Mouse (Mus musculus) CD8-positive naive resting alpha-beta T cell, adult 2 months (primary cell): ENCODE results near the gene Add1.
"Not testable (repeated sequence)": the region's sequence is repeated elsewhere in the genome, so short reads cannot be mapped to it uniquely, and the experiment has no call there.

Source experiments
- DNase-seq, 2 experiments: peaks; one replicate each; pipeline ENCODE4 v3.0.0; 2022; ENCODE audit warnings: low read depth in 2 of 2, low spot score in 2 of 2

Gene Add1

DNA sequence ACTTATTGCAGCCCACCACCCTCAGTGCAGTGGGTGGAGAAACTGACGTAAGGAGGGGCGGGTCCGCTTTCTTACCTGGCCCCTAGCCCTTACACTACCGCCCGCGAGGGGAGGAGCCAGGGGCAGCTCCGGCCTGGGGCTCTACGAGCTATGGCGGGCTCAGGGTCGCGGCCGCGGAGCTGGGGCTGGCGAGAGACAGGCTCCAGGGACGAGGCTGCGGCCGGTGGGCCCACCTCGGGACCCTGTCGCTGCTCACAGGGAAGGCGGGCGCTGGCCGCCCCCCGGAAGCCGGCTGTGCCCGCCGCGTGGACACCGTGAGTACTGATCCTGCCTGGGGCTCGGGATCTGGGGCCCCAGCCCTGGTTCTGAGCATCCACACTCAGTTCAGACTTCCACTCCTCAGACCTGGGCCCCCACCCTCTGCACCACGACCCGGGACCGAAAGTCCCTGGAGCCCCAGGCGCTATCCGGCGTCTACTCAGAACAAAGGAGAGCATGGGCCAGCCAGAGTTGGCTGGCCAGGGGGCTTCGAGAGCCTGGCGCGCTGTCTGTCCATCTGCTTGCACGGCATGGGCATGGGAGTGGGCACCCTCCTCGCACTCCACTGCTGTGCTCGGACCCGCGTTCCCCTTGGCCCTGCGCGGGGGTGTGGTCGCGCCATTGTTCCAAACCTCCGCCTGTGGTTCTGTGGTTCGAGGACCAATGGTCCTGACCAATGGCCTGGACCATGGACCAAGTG lies 23.8 kb upstream of the Add1 start:
- peak; percentile 26 to 29 for DNase-seq

- no peak for DNase-seq
Observed at GRCm38 (mm10) chr5:34550251-34550650, 23.2 kb upstream of the Add1 start.

GRCm38 (mm10) chr5:34551821-34552220 lies 21.6 kb upstream of the Add1 start:
- DNase-seq: no peak

GRCm38 (mm10) chr5:34563854-34564253 lies 9.6 kb upstream of the Add1 start:
- no peak for DNase-seq

DNA sequence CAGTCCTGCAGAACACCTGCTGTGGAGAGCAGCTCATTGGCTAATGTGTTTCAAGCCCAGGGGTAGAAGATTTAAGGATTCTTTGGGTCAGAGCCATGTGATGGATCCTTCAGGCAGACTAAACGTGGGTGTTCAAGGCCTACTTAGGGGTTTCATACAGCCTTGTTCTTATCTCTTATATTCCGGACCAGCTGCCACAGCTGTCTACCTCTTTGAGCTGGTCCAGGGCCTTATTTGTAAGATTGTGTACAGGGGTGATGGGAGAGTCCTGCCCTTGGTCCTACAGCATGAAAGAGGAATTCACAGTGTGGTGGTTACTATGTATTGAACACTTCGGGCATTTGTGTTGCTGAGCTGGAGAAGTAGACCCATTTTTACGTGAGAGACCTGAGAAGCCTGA lies 9.2 kb upstream of the Add1 start:
- DNase-seq: no peak

DNA sequence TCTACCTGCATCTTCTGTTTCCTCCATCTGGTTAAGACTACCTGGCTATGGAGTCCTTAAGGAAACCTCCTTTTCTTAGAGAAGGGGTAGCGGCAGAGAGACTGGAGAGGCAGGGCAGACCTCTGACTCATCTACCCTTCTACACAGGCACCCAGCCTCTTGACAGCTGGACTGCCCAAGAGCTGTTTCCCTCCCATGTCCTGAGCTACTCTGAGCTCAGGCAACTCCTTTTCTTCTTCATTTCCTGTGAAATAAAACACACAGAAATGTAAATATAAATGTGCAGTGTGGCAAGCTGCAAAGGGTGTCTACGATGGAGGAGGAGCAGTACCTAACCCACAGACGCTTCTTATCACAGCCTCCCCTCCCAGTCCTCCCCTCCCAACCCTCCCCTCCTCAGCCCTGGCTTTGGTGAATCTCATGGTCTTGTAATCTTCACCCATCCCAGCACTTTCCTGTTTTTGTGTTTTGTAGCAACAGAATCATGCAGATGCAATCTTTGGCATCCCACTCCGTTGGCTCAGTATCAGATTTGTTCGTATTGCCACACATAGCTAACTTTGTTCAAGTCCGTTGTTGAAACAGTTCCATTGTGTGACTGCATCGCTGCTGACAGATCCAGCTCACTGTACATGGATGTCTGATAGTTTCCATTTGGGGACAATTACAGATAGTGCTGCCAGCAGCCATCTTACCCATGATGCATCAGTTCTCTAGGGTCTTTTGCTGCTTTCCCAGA lies 7.8 kb upstream of the Add1 start:
- no peak for DNase-seq

- no peak for DNase-seq
Observed at GRCm38 (mm10) chr5:34571551-34571950, 1.9 kb upstream of the Add1 start.

- not testable (repeated sequence) for DNase-seq
Observed at GRCm38 (mm10) chr5:34572568-34572967, 896 bp upstream of the Add1 start.

- peak in 1 of 2 experiments; percentile 9 for DNase-seq
Observed at GRCm38 (mm10) chr5:34574721-34575120, 1.3 kb downstream of the Add1 start.

DNA sequence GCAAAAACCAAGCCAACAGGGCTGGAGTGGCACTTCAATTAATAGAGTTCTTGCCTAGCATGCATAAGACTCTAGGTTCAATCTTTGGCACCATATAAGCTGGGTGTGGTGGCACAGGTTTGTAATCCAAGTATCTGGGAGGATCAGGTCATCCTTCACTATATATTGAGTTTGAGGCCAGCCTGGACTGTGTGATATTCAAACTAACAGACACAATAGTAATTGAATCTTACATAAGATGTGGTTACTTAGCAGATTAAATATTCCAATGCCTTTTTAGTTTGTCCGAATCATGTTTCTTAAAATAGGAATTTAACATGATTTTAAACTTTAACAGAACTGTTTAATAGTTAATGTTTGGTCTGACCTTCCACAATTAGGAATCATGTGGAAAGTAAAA lies 2.8 kb downstream of the Add1 start:
- DNase-seq: no peak

DNA sequence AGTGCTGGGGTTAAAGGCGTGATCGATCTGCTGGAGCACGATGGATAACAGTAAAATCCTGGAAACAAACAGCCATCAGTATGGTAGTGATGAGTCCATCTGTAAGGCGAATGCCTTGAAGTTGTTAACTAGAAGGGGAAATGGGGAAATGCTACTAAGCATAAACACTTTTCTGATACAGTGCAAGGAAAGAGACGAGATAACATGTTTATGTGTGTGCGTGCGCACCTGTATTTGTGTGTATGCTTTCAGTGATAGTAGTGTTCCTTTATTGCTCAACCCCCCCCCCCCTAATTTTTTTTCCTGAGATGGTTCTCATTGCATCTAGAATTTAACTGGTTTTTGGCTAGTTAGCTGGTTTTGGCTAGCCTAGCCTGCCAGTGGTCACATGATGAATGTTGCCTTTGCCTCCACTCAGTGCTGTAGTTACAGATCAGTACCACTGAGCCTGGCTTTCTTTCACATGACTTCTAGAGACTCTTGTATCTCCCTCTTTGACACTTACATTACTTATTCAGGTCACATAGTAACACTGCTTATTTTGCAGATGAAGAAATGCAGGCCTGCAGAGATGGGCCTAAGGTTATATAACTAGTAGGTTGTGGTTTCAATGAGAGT lies 4.7 kb downstream of the Add1 start:
- DNase-seq: no peak

- no peak for DNase-seq
Observed at GRCm38 (mm10) chr5:34579377-34579776, 5.9 kb downstream of the Add1 start.

GRCm38 (mm10) chr5:34581671-34582313 lies 8.3 kb downstream of the Add1 start:
- not testable (repeated sequence) for DNase-seq

- DNase-seq: no peak
Observed at GRCm38 (mm10) chr5:34582314-34582675, 8.8 kb downstream of the Add1 start.

DNA sequence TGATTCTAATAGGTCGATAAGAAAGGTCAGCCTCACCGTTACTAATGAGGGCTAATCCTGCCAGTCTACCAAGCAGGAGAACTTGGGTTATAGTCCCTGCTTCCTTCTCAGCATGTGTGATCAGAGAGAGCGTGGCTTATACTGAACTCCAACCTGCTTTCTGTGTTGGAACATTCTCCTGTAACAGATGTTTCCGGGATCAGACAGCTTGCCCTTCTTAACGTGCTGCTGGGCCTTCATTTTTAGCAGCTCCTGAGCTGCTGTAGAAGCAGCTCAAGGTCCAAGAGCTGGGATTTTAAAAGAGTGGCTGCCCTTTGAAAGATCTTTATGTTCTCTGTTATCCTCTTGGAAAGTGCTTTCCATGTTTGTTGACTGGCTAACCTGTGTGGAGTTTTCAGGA lies 11.8 kb downstream of the Add1 start:
- no peak for DNase-seq

DNA sequence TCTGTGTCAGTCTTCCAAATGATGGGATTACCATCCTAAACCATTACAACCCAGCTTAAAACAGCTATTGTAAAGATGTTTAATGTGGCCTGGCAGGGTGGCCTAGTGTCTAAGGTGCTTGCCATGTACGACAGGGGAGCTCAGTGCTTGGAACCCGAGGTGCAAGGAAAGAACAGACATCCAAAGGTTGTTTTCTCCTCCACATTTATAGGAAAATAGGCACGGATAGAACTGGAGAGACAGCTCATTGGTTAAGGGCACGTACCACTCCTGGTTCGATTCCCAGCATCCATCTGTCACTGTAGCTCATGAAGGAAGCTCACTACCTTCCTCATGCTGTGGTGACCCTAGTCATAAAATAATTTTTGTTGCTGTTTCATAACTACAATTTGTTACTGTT lies 14.4 kb downstream of the Add1 start:
- no peak for DNase-seq

DNA sequence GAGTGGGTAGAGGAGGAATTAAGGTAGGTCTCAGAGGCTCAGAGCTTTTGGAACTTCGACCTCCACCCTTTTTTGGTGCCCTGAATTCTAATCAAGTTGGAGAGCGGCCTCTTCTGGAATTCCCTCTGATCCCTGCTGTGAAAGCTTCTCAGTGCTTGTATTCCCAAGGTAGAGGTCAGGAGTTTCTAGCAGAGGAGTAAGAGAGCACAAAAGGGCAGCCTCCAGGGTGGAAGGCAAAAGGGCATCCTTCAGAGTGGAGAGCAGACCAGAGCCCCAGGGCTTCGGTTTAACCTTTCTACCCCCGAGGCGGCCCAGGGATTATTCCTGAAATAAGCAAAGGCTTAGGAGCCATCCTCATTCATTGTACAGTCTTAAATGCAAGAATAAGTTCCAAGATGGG lies 16.6 kb downstream of the Add1 start:
- DNase-seq: no peak

DNA sequence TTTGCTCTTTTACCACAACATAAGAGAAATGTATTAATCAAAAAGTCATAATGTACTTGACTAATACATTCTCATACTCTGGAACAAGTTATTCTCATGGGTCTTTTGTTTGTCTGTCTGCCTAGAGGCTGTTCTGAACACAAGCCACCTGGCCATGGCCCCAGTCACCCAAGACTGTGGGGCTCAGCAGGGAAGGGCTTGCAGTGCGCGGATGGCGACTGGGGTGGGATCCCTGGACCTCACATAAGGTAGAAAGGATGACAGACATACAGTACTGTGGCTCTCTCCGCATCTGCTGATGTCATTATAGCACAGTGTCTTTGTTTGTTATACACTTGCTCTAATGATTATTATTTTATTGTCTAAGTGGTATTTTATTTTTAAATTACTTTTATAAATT lies 17.2 kb downstream of the Add1 start:
- DNase-seq: no peak

DNA sequence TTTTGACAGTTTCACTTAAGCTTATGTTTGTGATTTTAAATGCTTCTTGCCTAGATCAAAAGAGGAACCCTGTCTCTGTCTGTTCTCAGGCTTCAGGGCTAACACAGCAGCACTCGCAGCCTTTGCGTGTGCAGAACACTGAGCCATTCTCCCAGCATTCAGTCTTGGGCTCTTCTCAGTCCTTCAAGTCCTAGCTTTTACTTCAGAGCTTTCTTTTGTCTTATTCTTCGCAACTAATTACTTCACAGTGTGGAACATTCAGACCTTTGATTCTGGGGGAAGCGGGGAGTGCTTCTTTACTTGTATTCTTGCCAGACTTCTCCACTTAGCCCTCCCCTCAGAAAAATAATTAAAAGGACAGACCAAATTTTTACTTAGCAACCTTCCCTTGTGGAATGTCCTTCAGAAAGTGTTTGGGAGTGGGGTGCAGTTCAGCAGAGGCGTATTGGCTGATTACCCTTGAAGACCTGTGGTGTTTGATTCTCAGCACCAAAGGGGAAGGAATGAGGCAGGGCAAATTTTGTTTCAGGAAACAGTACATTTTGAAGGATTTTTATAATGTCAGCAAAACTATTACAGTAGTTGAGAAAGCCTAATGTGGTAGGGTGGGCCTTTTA lies 18.0 kb downstream of the Add1 start:
- no peak for DNase-seq

DNA sequence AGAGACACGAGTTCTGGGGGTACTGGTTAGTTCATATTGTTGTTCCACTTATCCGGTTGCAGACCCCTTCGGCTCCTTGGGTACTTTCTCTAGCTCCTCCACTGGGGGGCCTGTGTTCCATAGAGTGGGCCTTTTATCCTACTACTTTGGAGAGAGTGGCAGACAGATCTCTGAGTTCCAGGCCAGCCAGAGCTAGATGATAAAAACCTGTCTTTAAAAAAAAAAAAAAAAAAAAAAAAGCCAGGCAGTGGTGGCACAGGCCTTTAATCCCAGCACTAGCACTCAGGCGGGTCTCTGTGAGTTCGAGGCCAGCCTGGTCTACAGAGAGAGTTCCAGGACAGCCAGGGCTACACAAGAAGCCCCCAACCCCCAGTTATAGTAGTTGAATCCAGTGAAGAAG lies 18.8 kb downstream of the Add1 start:
- DNase-seq: not testable (repeated sequence)

- no peak for DNase-seq
Observed at GRCm38 (mm10) chr5:34592666-34593065, 19.2 kb downstream of the Add1 start.
